Mouse (Mus musculus) heart, embryonic 12.5 days (tissue): ENCODE measurements at regions not wholly inside any gene's neighbourhood (a gene's known extent, or its start where the extent isn't known, plus 50 kb on each side); places are given as distances from the start of the nearest gene placed in this dataset.
"Not testable (repeated sequence)": the region's sequence is repeated elsewhere in the genome, so short reads cannot be mapped to it uniquely, and the experiment has no call there.

ENCODE experiments used
- ATAC-seq: fragments of 200-750 bp; cut with Nextera tagmentation; 2 replicates; pipeline ENCODE4 v1.8.0; 2017; ENCODE audit warnings: moderate TSS enrichment, moderate library complexity; ENCODE audit not compliant: insufficient number of reproducible peaks, low FRiP score
- H3K27ac ChIP-seq: fragments of 300-500 bp; sonication (generic); 2 replicates; pipeline ENCODE4 v1.5.1; 2016; ENCODE audit warnings: mild to moderate bottlenecking, moderate library complexity; ENCODE audit not compliant: poor library complexity, severe bottlenecking
- H3K27me3 ChIP-seq: fragments of 300-500 bp; sonication (generic); replicated peaks from 2 replicates; pipeline ENCODE4 v1.6.1; 2016; ENCODE audit warnings: mild to moderate bottlenecking, moderate library complexity
- H3K36me3 ChIP-seq: fragments of 300-500 bp; sonication (generic); 2 replicates; pipeline ENCODE4 v1.6.1; 2016; ENCODE audit warnings: mild to moderate bottlenecking, moderate library complexity
- H3K4me1 ChIP-seq: fragments of 300-500 bp; sonication (generic); replicated peaks from 2 replicates; pipeline ENCODE4 v1.6.1; 2016; ENCODE audit warnings: mild to moderate bottlenecking
- H3K4me2 ChIP-seq: fragments of 300-500 bp; sonication (generic); 2 replicates; pipeline ENCODE4 v1.6.1; 2016; ENCODE audit warnings: mild to moderate bottlenecking, moderate library complexity
- H3K4me3 ChIP-seq: fragments of 300-500 bp; sonication (generic); 2 replicates; pipeline ENCODE4 v1.5.1; 2016; ENCODE audit warnings: mild to moderate bottlenecking
- H3K9ac ChIP-seq: fragments of 300-500 bp; sonication (generic); 2 replicates; pipeline ENCODE4 v1.6.1; 2016; ENCODE audit warnings: mild to moderate bottlenecking, moderate library complexity
- H3K9me3 ChIP-seq: fragments of 300-500 bp; sonication (generic); replicated peaks from 2 replicates; pipeline ENCODE4 v1.6.1; 2016; ENCODE audit warnings: mild to moderate bottlenecking, moderate library complexity
- WGBS: fragments of 180-500 bp; shearing (Covaris S2); methylation state at CpG from one replicate; pipeline ENCODE4 v1.1.7; 2016; 5-methylcytosine and 5-hydroxymethylcytosine counted together

- not testable (repeated sequence) for ATAC-seq, H3K4me3 ChIP-seq, H3K27me3 ChIP-seq, H3K36me3 ChIP-seq, H3K4me2 ChIP-seq, H3K4me1 ChIP-seq, H3K9ac ChIP-seq, H3K9me3 ChIP-seq, H3K27ac ChIP-seq
- no CpG with 5 or more reads among the region's 5 CpGs for WGBS
Observed at GRCm38 (mm10) chr17:6538723-6539122, 62.7 kb upstream of the Dynlt1c start.

- not testable (repeated sequence) for H3K27ac ChIP-seq, H3K4me2 ChIP-seq, ATAC-seq, H3K4me3 ChIP-seq, H3K27me3 ChIP-seq, H3K4me1 ChIP-seq, H3K9me3 ChIP-seq, H3K9ac ChIP-seq, H3K36me3 ChIP-seq
- WGBS, result no CpG with 5 or more reads among the region's 8 CpGs
Observed at GRCm38 (mm10) chr17:6547064-6547760, 54.3 kb upstream of the Dynlt1c start.

DNA sequence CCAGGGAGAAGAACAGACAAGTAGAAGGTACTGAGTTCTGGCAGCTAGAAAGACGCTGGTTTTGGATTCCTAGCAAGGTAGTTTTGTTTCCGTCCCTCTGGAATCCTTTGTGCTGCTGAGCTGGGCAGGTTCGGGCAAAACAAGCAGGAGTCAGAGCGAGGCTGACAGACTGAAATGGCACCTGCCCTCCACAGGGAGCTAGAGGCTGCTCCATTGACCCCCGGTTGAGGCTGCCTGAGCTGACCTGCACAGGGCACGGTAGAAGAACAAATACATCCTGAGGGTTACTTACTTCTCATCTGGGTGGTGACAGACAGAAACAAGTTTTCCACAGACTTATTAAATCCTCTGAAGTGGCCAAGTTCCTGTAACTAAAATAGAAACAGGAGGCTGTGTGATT is 53.5 kb upstream of the Dynlt1c start:
- H3K9me3 ChIP-seq, H3K4me2 ChIP-seq, H3K4me1 ChIP-seq, H3K36me3 ChIP-seq, H3K4me3 ChIP-seq, H3K27me3 ChIP-seq, H3K9ac ChIP-seq, H3K27ac ChIP-seq: not testable (repeated sequence)
- 0 out of 2 replicates have a peak, but pooled peaks have one; percentile 33 for ATAC-seq
- WGBS, result no CpG with 5 or more reads among the region's 6 CpGs
